Mouse (Mus musculus) CH12.LX (cell line): ENCODE measurements at regions not wholly inside any gene's neighbourhood (a gene's known extent, or its start where the extent isn't known, plus 50 kb on each side); places are given as distances from the start of the nearest gene placed in this dataset.

Experiments
- DNase-seq: peaks from one replicate; pipeline ENCODE4 v3.0.0-alpha.2; 2013; ENCODE audit errors: extremely low read depth
- H3K27ac ChIP-seq: 2 replicates; pipeline ENCODE4 v1.5.1; 2012; ENCODE audit warnings: low read depth, mild to moderate bottlenecking, control low read depth, moderate library complexity; ENCODE audit not compliant: insufficient read depth
- H3K27me3 ChIP-seq: replicated peaks from 2 replicates; pipeline ENCODE3; 2012; ENCODE audit warnings: inconsistent platforms
- H3K36me3 ChIP-seq, 2 experiments: replicated peaks in 1 of 2; 2 replicates each; pipeline versions ENCODE3 to v1.6.1; 2012; ENCODE audit warnings: inconsistent platforms in 1 of 2, low read length in 1 of 2, mild to moderate bottlenecking in 1 of 2, mixed read lengths in 1 of 2, moderate library complexity in 1 of 2; ENCODE audit not compliant: control insufficient read depth in 1 of 2, insufficient read depth in 1 of 2
- H3K4me1 ChIP-seq, 2 experiments: 2 replicates each; pipeline ENCODE4 v1.6.1; 2012; ENCODE audit warnings: inconsistent platforms in 1 of 2, moderate library complexity in 1 of 2; ENCODE audit not compliant: insufficient read depth in 2 of 2, control insufficient read depth in 1 of 2
- H3K4me2 ChIP-seq: 2 replicates; pipeline ENCODE4 v1.6.1; 2012; ENCODE audit warnings: low read depth, mild to moderate bottlenecking, control low read depth; ENCODE audit not compliant: poor library complexity, insufficient read depth, severe bottlenecking
- H3K4me3 ChIP-seq, 3 experiments: fragments of 150-350 bp in 1 of 3; sonication (generic) in 1 of 3; replicated peaks in 1 of 3; 2 replicates each; pipeline versions ENCODE3 to v1.5.1; 2011 to 2012; ENCODE audit warnings: low read depth in 2 of 3, low read length in 2 of 3, mild to moderate bottlenecking in 2 of 3, moderate library complexity in 2 of 3, control low read depth in 1 of 3, improper control_type of control experiment in 1 of 3, inconsistent platforms in 1 of 3, mixed read lengths in 1 of 3; ENCODE audit not compliant: poor library complexity in 1 of 3
- H3K79me2 ChIP-seq: replicated peaks from 2 replicates; pipeline ENCODE4 v1.6.1; 2012; ENCODE audit warnings: mild to moderate bottlenecking, moderate library complexity; ENCODE audit not compliant: control insufficient read depth, poor library complexity, insufficient read depth, severe bottlenecking; ENCODE audit errors: extremely low read depth
- H3K9ac ChIP-seq: 2 replicates; pipeline ENCODE4 v1.6.1; 2012; ENCODE audit warnings: low read depth, mild to moderate bottlenecking, control low read depth, moderate library complexity; ENCODE audit not compliant: insufficient read depth
- H3K9me3 ChIP-seq: replicated peaks from 2 replicates; pipeline ENCODE3; 2012; ENCODE audit warnings: low read length, inconsistent platforms, mixed read lengths
- BHLHE40 ChIP-seq: IDR thresholded peaks from 2 replicates; pipeline ENCODE4 v1.6.1; 2011; ENCODE audit warnings: mild to moderate bottlenecking, low read depth, low read length, improper control_type of control experiment
- CHD1 ChIP-seq: IDR thresholded peaks from 2 replicates; pipeline ENCODE4 v1.6.1; 2012; ENCODE audit warnings: low read depth, low read length, improper control_type of control experiment, inconsistent platforms
- CHD2 ChIP-seq: IDR thresholded peaks from 2 replicates; pipeline ENCODE4 v1.6.1; 2011; ENCODE audit warnings: low read length, improper control_type of control experiment
- CTCF ChIP-seq, 2 experiments: IDR thresholded peaks in 1 of 2; conservative IDR thresholded peaks in 1 of 2; 2 replicates each; pipeline ENCODE4 v1.5.1; 2011 to 2012; ENCODE audit warnings: low read depth in 2 of 2, low read length in 2 of 2, improper control_type of control experiment in 1 of 2, inconsistent platforms in 1 of 2, mild to moderate bottlenecking in 1 of 2, moderate library complexity in 1 of 2
- E2F4 ChIP-seq: IDR thresholded peaks from 2 replicates; pipeline ENCODE4 v1.6.1; 2011; ENCODE audit warnings: low read depth, low read length, improper control_type of control experiment; ENCODE audit not compliant: insufficient replicate concordance
- ELF1 ChIP-seq: IDR thresholded peaks from 2 replicates; pipeline ENCODE4 v1.6.1; 2014; ENCODE audit warnings: low read depth, mild to moderate bottlenecking, inconsistent platforms, low read length, improper control_type of control experiment
- IRF4 ChIP-seq: IDR thresholded peaks from 2 replicates; pipeline ENCODE4 v1.6.1; 2014; ENCODE audit warnings: low read depth, mild to moderate bottlenecking, inconsistent platforms, low read length, improper control_type of control experiment
- JUND ChIP-seq: conservative IDR thresholded peaks from 2 replicates; pipeline ENCODE4 v1.6.1; 2011; ENCODE audit warnings: low read depth, low read length, improper control_type of control experiment
- KAT2A ChIP-seq: IDR thresholded peaks from 2 replicates; pipeline ENCODE4 v1.6.1; 2012; ENCODE audit warnings: low read length, improper control_type of control experiment, inconsistent platforms; ENCODE audit not compliant: insufficient replicate concordance
- MAX ChIP-seq: IDR thresholded peaks from 2 replicates; pipeline ENCODE4 v1.6.1; 2011; ENCODE audit warnings: low read length, improper control_type of control experiment
- MAZ ChIP-seq: IDR thresholded peaks from 2 replicates; pipeline ENCODE4 v1.6.1; 2012; ENCODE audit warnings: low read depth, mild to moderate bottlenecking, inconsistent platforms, low read length, improper control_type of control experiment, moderate library complexity
- MEF2A ChIP-seq: IDR thresholded peaks from 2 replicates; pipeline ENCODE4 v1.6.1; 2014; ENCODE audit warnings: low read depth, mild to moderate bottlenecking, inconsistent platforms, low read length, improper control_type of control experiment, borderline replicate concordance
- MXI1 ChIP-seq: IDR thresholded peaks from 2 replicates; pipeline ENCODE4 v1.6.1; 2011; ENCODE audit warnings: mild to moderate bottlenecking, low read depth, low read length, improper control_type of control experiment
- MYC ChIP-seq: IDR thresholded peaks from 2 replicates; pipeline ENCODE4 v1.6.1; 2011; ENCODE audit warnings: low read depth, mild to moderate bottlenecking, improper control_type of control experiment, low read length
- NRF1 ChIP-seq: IDR thresholded peaks from 2 replicates; pipeline ENCODE4 v1.6.1; 2014; ENCODE audit warnings: low read depth, mild to moderate bottlenecking, inconsistent platforms, low read length, improper control_type of control experiment, moderate library complexity
- RAD21 ChIP-seq: IDR thresholded peaks from 2 replicates; pipeline ENCODE4 v1.6.1; 2011; ENCODE audit warnings: low read depth, mild to moderate bottlenecking, low read length, improper control_type of control experiment, moderate library complexity
- RCOR1 ChIP-seq: conservative IDR thresholded peaks from 2 replicates; pipeline ENCODE4 v1.6.1; 2012; ENCODE audit warnings: low read depth, mild to moderate bottlenecking, inconsistent platforms, low read length, improper control_type of control experiment
- SIN3A ChIP-seq: IDR thresholded peaks from 2 replicates; pipeline ENCODE4 v1.6.1; 2012; ENCODE audit warnings: low read length, improper control_type of control experiment, inconsistent platforms
- TBP ChIP-seq: conservative IDR thresholded peaks from 2 replicates; pipeline ENCODE4 v1.6.1; 2011; ENCODE audit warnings: low read depth, low read length, improper control_type of control experiment
- TCF12 ChIP-seq: IDR thresholded peaks from 2 replicates; pipeline ENCODE4 v1.6.1; 2014; ENCODE audit warnings: low read depth, mild to moderate bottlenecking, inconsistent platforms, low read length, improper control_type of control experiment
- USF1 ChIP-seq: IDR thresholded peaks from 2 replicates; pipeline ENCODE4 v1.6.1; 2014; ENCODE audit warnings: low read depth, mild to moderate bottlenecking, inconsistent platforms, low read length, improper control_type of control experiment
- USF2 ChIP-seq: conservative IDR thresholded peaks from 2 replicates; pipeline ENCODE4 v1.6.1; 2011; ENCODE audit warnings: low read depth, low read length, improper control_type of control experiment
- ZC3H11A ChIP-seq: IDR thresholded peaks from 2 replicates; pipeline ENCODE4 v1.6.1; 2012; ENCODE audit warnings: low read depth, mild to moderate bottlenecking, inconsistent platforms, low read length, improper control_type of control experiment
- ZKSCAN1 ChIP-seq: IDR thresholded peaks from 2 replicates; pipeline ENCODE4 v1.6.1; 2012; ENCODE audit warnings: low read depth, inconsistent platforms, low read length, improper control_type of control experiment, borderline replicate concordance
- ZNF384 ChIP-seq: IDR thresholded peaks from 2 replicates; pipeline ENCODE4 v1.6.1; 2012; ENCODE audit warnings: low read depth, low read length, improper control_type of control experiment, inconsistent platforms
- dilution Hi-C: fragments of 300-500 bp; cut with MboI; formaldehyde crosslinking; loops from 2 replicates; pipeline ENCODE4 v1.14.3; 2020; ENCODE audit warnings: low sequenced_read_pairs; ENCODE audit not compliant: extremely low pct_unique_long_range_greater_than_20kb, extremely low pct_ligation_motif_present
- in situ Hi-C: fragments of 300-500 bp; cut with MboI; formaldehyde crosslinking; loops from 3 replicates; pipeline ENCODE4 v1.14.3; 2019; ENCODE audit warnings: low sequenced_read_pairs, low pct_ligation_motif_present, low pct_unique_long_range_greater_than_20kb, mixed read lengths

DNA sequence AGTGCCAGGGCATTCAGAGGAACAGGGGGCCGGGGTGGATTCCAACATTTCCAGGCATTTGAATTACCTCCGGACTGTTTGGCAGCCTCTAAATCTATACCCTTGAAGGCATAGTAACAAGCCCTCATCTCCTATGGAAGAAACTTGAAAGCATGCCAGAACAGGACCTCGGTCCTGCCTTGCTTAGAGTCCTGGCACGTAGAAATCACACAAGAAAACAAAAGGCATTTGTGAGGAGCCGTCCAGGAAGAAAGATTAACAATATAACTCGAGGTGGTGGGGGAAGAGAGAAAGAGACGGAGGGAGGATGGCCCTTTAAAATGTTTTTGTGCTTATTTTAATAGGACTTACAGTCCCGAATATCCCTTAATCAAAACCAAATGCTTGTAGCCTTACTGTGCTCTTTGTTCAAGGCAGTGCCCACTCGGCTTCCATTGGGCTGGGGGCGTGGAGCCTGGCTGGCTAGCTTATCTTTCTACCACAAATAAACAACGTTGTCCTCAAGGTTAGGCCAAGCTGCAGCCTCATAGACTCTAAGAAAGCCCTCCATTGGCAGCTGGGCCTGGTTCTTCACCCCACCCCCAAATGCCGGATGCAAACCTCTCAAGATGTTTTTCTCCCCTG, 505.9 kb downstream of the Tmem38b start:
- H3K4me3 ChIP-seq = no peak overlapping the region
- no peaks in the 10 kb centered on the region for H3K27me3 ChIP-seq
- H3K36me3 ChIP-seq = no peaks in the 10 kb centered on the region
- H3K27ac ChIP-seq = no peak overlapping the region
- in situ Hi-C loops = no loop called here
- TF ChIP-seq SIN3A (no peak), MAX (no peak), TBP (no peak), CTCF (conservative IDR thresholded peaks at IDR 0.05 in 1 of 2, IDR thresholded peaks at IDR 0.05 in 1 of 2; ENCODE audit: low read depth in 2 of 2, low read length in 2 of 2) (no peak), IRF4 (no peak), RCOR1 (no peak)
- dilution Hi-C loops = no loop called here
- H3K79me2 ChIP-seq = no peaks in the 10 kb centered on the region
- no peak overlapping the region for H3K9ac ChIP-seq
- H3K4me2 ChIP-seq = no peak overlapping the region
- no peaks in the 10 kb centered on the region for H3K4me1 ChIP-seq
- no peak for DNase-seq
- no peaks in the 10 kb centered on the region for H3K9me3 ChIP-seq

GRCm38 (mm10) chr4:54332261-54332660, 506.4 kb downstream of the Tmem38b start:
- H3K4me3 ChIP-seq = no peak overlapping the region
- H3K79me2 ChIP-seq = no peaks in the 10 kb centered on the region
- H3K4me2 ChIP-seq = no peak overlapping the region
- H3K27me3 ChIP-seq = no peaks in the 10 kb centered on the region
- H3K9ac ChIP-seq = no peak overlapping the region
- H3K4me1 ChIP-seq = no peaks in the 10 kb centered on the region
- TF ChIP-seq CHD2 = no peak
- no peak for TF ChIP-seq TCF12
- no peak for TF ChIP-seq NRF1
- no peak for TF ChIP-seq MEF2A
- TF ChIP-seq USF2 = no peak
- no peak for TF ChIP-seq RAD21
- TF ChIP-seq ZNF384 = no peak
- no peak for TF ChIP-seq CHD1
- DNase-seq = no peak
- in situ Hi-C loops = no loop called here
- no peaks in the 10 kb centered on the region for H3K36me3 ChIP-seq
- H3K9me3 ChIP-seq = no peaks in the 10 kb centered on the region
- dilution Hi-C loops = no loop called here
- no peak overlapping the region for H3K27ac ChIP-seq

DNA sequence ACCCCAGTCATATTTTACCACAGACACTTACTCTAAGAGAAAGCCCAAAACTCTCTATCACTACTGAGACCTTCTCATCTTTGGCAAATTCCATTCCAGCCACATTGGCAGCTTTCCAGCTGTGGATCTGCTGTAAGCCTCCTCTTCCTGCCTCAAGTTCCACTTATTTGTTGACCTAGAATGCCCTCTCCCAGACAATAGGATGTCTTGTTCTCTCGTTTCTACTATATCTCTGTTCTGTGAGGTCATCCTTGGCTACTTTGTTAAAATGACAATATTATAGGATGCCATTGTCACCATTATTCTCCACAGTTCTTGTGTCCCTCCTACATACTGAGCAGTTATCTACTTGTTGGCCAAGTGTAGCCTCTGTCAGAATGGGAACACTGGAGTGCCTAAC, 512.7 kb downstream of the Tmem38b start:
- DNase-seq = no peak
- dilution Hi-C loops = no loop called here
- no peak for TF ChIP-seq ZC3H11A
- no peak for TF ChIP-seq MYC
- TF ChIP-seq RAD21 = no peak
- no peak for TF ChIP-seq CTCF (conservative IDR thresholded peaks at IDR 0.05 in 1 of 2, IDR thresholded peaks at IDR 0.05 in 1 of 2; ENCODE audit: low read depth in 2 of 2, low read length in 2 of 2)
- TF ChIP-seq ZKSCAN1 = no peak
- no peak for TF ChIP-seq USF1
- no peak for TF ChIP-seq ZNF384
- TF ChIP-seq JUND = no peak
- TF ChIP-seq MAZ = no peak
- no peak for TF ChIP-seq ELF1
- TF ChIP-seq KAT2A = no peak
- no peak for TF ChIP-seq USF2
- no peak for TF ChIP-seq TCF12
- TF ChIP-seq NRF1 = no peak
- TF ChIP-seq MXI1 = no peak
- TF ChIP-seq RCOR1 = no peak
- no peak for TF ChIP-seq E2F4
- TF ChIP-seq BHLHE40 = no peak
- TF ChIP-seq, all 38 proteins: peak for 0

More for the DNA sequence above, 512.7 kb downstream of the Tmem38b start:
- H3K4me1 ChIP-seq = no peaks in the 10 kb centered on the region
- H3K4me2 ChIP-seq = no peak overlapping the region
- H3K79me2 ChIP-seq = no peaks in the 10 kb centered on the region
- no peaks in the 10 kb centered on the region for H3K9me3 ChIP-seq
- no peaks in the 10 kb centered on the region for H3K27me3 ChIP-seq
- no peak overlapping the region for H3K27ac ChIP-seq
- in situ Hi-C loops = no loop called here
- no peak overlapping the region for H3K9ac ChIP-seq
- no peak overlapping the region for H3K4me3 ChIP-seq
- H3K36me3 ChIP-seq = no peaks in the 10 kb centered on the region
